Mouse (Mus musculus): ENCODE measurements at regions not wholly inside any gene's neighbourhood (a gene's known extent, or its start where the extent isn't known, plus 50 kb on each side); places are given as distances from the start of the nearest gene placed in this dataset.

DNA sequence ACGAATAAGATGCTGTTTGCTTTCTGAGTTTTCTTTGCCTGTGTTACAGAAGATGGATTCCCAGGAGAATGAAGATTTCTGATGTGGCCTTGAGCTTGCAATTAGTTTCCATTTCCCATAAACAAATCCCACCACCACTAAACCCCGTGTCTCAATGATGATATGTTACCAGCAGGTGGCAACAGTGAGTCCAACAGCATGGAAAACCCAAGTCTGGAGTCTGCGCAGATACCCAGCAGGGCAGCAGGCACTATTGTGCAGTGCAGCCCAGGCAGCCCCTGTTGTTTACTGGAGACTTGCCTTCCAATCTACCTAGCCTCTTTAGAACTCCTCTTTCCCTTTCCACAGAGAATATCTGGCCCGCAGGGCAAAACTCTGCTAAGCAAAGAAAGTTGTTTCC, 62.7 kb downstream of the Bmp2 start:
- TF ChIP-seq GATA4 (IDR thresholded peaks at IDR 0.05; ENCODE audit: insufficient replicate concordance, low read length): no peak

DNA sequence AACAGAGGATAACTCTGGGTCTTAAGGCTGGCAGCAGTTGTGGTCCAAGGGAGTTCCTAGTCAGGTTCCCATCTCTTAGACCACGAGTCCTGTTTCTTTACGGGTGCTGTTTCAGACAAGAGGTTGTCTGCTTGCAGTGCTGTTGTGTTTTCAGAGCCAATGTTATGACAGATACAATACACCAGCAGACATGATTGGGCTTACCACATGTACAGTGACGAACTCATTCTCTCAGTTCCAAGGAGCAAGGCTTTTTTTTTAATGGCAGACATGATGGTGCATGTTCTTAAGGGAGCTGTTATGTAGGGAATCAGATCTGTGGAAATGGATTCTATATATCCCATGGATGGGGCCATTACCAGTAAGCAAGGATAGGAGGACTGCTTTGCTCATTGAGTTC, 63.3 kb downstream of the Bmp2 start:
- no peak for TF ChIP-seq GATA4 (IDR thresholded peaks at IDR 0.05; ENCODE audit: insufficient replicate concordance, low read length)

DNA sequence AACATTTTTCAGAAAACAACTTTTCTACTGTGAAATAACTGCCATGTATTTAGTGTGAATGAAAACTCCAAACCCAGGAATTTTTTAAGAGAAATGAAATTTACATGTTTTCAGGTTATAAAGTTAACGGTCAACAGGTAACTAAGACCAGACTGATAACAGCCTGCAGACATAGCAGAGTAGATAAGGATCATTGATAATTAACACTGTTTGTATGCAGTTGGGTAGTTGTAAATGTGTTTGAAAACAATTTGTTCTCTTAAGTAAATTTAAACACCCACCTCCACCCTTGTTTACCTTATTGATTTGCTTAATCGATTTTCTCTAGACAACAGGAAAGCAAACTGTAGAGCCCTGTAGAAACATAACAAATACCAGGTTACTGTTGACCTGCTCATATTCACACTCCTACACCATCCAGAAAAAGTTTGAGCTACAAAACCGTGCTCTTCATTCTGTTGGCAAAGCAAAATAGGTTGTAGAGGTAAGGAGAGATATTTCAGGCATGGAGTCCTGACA, 65.4 kb downstream of the Bmp2 start:
- TF ChIP-seq GATA4 (IDR thresholded peaks at IDR 0.05; ENCODE audit: insufficient replicate concordance, low read length): peak; percentile 97

DNA sequence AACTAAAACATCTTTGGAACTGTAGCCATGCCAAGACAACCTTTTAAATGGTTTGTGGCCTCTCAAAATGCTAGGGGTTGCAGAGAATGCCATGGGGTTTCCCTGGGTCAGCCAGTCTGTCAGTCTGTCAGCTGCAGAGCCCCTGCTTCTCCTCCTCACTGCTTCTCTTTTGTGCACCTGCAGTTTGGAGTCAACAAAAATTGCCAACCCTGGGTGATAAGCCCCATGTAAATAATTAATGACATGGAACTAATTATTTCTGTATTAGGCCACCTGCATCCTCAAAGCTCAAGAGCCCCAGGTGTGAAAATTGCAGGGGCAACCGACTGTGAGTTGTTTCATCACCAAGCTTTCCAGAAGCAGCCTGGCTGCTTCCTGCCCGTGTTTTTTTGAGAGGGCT, 70.6 kb downstream of the Bmp2 start:
- TF ChIP-seq GATA4 (IDR thresholded peaks at IDR 0.05; ENCODE audit: insufficient replicate concordance, low read length): no peak

DNA sequence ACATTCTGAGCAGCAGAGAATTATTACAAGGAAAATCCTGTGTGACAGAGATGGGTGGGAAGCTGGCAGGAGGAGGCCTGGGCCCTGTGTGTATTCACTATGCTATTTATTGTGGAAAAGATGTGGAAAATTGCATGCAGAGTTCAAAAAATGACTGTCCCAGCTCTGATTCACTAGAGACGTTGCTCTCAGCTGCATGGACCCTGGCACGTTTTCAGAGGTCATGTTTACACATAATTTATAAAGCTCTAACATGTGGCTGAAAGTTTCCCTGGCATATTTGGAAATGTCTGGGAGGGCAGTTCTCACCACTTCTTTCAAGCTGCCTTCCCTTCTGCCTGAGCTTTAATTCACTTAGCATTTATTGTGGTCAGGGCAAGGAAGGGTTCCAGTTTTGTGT, 73.6 kb downstream of the Bmp2 start:
- TF ChIP-seq GATA4 (IDR thresholded peaks at IDR 0.05; ENCODE audit: insufficient replicate concordance, low read length): no peak

DNA sequence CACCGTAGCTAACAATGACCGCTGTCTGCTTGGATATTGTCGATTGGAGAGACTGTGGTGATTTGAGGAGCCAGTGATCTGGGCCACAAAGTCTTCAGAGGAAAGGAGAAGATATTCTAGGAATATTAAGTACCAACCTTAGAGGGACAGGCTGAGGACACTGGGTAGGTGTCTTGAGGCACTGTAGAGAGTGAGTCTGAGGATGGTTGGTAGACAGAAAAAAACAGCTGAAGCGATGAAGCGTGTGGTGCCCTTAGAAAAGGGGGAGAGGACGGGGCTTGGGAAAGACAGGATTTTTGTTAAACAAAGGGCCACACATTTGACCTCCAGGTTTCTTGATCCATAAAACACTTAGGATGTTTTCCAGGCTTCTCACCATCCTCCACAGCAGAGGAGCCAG, 76.9 kb downstream of the Bmp2 start:
- no peak for TF ChIP-seq GATA4 (IDR thresholded peaks at IDR 0.05; ENCODE audit: insufficient replicate concordance, low read length)

DNA sequence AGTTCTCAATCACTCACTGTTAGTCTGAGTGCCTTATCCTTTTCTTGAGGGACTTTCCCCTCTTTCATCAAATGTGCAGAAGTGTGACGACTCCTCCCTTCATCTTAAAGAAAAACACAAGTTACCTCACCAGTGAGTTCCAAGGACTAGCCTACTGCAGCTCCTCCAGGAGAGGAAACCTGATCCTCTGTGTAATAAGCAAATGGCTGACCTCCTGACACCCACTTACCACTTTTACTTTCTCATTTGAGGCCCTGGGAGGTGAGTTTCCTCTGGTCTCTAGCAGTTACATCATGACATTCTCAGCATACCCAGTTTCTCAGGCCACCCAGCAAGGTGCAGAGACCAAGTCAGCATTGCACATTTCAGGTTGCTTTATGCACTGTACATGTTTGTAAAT, 83.5 kb downstream of the Bmp2 start:
- TF ChIP-seq GATA4 (IDR thresholded peaks at IDR 0.05; ENCODE audit: insufficient replicate concordance, low read length): no peak

DNA sequence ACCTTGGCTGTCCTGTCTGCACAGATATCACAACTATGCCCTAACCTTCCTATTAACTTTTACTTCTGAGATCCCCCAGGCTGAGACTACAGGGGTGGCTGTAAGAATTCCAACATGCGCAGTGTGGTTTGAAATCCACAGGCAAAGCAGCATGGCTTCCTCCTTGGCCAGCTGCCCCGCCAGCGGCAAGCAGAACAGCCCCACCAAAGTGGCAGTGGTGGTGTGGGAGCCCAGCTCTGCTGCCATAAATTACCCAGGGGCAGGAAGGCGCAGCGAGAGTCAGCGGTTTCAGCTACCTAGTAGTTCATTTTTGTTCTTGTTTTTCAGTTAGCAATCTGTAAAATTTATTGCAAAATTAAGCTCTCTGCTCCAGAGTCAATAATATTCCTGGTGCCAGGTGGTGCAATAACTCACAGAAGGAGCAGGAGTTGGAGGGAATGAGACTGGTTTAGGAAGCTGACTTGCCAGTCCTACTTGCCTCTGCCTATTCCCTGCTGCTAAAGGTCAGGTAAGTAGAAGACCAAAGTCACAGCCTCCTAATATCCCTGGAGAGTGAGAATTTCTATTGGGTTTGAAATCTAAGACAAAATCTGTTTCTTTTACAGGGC, 98.0 kb downstream of the Bmp2 start:
- no peak for TF ChIP-seq GATA4 (IDR thresholded peaks at IDR 0.05; ENCODE audit: insufficient replicate concordance, low read length)

DNA sequence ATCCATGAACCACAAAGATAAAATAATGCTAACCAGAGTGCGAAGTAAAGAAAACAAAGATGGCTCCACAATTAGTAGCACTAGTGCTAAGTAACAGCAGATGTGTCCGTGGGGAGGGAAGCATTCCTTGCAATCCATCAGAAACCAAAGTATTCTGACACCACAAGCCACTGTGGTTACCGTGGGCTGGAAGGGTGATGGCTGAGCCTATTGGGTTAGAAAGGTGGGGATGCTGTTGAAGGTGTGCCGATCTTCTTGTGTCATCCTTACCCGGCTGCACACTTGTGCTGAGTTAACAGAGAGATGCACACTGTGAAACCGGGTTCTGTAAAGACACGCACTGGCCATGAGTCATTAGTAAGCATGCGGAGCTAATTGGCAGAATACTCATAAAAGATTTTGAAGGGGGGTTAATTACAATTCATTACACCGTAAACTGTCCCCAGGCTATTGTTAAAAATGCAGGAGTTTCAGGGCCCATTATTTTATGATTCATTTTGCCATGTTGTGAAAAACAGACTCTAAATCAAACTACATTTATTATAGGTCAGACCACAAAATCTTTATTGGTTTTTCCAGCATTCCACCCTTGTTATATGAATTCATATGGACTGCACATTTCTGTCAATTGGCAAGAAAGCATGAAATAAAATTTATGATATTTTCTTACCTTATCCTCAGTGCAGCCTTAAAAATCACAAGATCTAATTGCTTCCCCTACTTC, 114.5 kb downstream of the Bmp2 start:
- no peak for TF ChIP-seq GATA4 (IDR thresholded peaks at IDR 0.05; ENCODE audit: insufficient replicate concordance, low read length)

DNA sequence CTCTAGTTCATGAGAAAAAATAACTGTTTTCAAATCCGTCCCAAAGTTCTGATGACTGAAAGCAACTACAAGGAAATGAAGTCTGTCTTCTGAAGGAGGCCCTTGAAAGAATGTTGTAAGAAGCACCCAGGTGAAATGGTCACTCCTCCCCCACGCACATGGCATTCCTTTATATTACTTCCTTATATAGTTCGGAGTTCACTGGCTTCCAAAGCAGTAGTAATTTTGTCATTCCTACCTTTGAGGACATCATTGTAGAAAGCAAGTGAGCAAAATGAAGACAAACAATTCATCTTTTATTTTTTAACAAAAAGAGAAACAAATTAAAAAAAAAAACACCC, 115.1 kb downstream of the Bmp2 start:
- no peak for TF ChIP-seq GATA4 (IDR thresholded peaks at IDR 0.05; ENCODE audit: insufficient replicate concordance, low read length)

DNA sequence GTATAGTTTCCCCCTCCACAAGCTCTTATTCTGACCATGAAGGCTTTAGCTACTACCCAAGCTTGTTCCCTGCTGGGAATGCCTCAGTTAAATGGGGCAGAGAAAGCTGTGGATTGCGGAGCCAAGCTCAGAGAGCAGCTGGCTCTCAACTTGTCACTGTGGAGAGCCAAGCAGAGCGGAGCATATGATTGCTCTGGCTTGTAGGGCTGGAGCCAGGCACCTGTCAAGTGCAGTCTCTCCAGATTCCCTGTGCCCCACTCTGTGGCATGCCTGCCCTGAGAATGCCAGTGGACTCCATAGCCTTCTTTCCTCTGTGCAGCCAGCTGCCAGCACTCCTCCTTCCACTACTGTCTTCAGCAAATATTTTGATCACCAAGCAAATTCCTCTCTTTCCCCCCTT, 117.9 kb downstream of the Bmp2 start:
- no peak for TF ChIP-seq GATA4 (IDR thresholded peaks at IDR 0.05; ENCODE audit: insufficient replicate concordance, low read length)

DNA sequence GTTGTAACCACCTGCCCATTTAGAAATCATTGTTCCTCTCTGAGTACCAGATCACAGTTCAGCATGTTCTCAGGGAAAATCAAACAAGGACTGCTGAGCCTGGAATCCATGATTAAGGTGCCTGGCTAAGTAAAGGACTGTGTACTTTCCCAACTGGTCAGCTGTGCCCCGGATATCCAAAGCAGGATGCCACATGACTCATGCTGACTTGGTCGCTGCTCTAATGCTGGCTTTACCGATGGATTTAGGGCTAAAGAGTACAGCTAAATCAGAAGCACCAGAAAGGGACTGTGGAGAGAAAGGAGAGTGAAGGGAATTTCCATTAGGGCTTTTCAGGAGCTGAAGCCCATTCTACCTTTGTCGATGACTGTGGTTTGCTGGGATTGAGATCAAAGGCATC, 119.6 kb downstream of the Bmp2 start:
- no peak for TF ChIP-seq GATA4 (IDR thresholded peaks at IDR 0.05; ENCODE audit: insufficient replicate concordance, low read length)

DNA sequence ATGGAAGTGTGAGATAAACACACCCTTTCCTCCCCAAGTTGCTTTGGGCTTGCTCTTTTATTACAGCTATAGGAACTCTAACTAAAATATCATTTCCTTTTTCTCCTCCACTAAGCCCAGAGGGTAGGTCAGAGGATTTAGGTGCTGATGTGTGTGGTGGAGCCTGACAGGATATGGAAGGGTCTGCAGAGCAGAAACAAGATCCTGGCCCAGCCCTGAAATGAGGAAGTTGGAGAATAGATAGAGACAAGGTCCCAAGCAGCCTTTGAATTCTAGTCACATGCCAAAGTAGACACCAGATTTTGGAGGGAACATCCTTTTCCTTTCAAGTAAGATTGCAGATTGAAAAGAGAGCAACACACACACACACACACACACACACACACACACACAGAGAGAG, 132.4 kb downstream of the Bmp2 start:
- TF ChIP-seq GATA4 (IDR thresholded peaks at IDR 0.05; ENCODE audit: insufficient replicate concordance, low read length): no peak

DNA sequence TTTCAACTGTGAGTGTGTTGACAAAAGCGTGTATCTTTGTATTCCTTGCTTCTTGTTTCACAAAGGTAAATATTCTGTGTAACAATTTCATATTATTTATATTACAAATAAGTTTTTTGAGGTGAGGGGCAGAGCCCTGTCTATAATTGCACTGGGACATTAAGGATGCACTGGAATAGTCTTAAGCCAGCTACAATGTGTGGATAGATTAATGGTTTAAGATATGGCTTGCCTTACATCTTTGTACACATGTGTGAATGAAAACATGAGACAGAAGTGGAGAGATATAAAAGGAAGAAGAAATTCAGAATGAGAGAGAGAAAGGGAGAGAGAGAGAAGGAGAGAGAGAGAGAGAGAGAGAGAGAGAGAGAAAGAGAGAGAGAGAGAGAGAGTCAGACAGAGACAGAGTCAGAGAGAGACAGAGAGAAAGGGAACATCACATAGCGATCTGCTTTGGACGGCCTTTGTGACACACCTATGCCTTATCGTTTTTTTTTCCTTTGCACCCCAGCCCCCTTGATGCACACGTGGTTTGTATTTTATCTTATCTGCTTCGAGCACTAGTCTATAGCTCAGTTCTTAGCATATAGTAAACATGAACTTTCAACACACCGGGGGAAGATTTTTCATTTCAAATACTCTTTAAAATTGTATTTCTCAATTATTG, 136.3 kb downstream of the Bmp2 start:
- no peak for TF ChIP-seq GATA4 (IDR thresholded peaks at IDR 0.05; ENCODE audit: insufficient replicate concordance, low read length)

DNA sequence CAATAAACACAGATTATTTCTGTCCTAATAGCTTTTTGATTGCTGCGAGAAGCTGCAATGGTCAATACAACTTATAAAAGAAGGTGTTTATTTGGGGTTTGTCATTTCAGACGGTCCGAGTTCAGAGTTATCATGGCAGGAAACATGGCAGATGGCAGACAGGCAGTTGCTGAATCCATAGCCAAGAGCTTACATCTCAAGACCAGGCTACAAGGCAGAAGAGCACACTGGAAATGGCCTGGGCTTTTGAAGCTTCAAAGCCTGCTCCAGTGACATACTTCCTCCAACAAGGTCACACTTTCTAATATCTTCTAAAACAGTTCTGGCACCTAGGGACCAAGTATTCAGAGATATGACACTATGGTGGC, 136.8 kb downstream of the Bmp2 start:
- no peak for TF ChIP-seq GATA4 (IDR thresholded peaks at IDR 0.05; ENCODE audit: insufficient replicate concordance, low read length)

Measured in liver, adult (tissue).